Mouse (Mus musculus): ENCODE measurements around the gene Sidt1. TPM values are rescaled to one million over a fixed set of nuclear protein-coding genes. Genes with fewer than 3 reads are reported as not detected.
A peak's percentile ranks its signal among the peaks of the same experiment; 100 is the strongest.
"Not testable (repeated sequence)": the region's sequence is repeated elsewhere in the genome, so short reads cannot be mapped to it uniquely, and the experiment has no call there.

Sidt1 gene
- total RNA-seq, 1 experiment from 2014 or later: 12.8 TPM

GRCm38 (mm10) chr16:44302126-44302892, 30.7 kb downstream of the Sidt1 start:
- DNase-seq: no peak

DNA sequence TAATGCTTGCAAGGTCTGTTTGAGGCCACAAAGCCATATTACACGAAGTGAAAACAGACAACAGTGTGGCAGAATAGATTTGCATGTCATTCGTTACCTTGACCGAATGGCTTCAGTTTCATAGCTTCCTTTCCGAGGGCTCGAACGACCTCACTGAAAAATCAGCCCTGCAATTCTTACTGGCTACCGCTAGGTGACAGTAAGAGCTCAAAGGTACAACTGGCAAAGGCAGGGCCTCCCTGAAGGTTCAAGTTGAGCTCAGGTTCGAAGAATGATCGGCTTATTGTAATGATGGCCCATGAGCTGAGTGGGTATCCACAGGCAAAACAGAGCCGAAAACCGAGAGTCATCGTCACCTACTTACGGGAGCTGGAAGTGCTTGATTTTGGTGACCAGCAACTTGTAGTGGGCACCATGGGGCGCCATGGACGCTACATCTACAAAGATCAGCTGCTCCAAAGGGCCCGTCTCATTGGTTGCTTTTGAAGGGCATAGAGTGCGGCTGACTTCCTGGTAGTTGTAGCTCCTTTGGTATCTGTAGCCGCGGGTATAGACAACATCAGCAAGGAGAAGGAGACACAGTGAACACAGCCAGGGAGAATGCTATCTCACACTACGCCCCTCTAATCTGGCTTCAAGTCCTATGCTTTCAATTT, 33.4 kb downstream of the Sidt1 start:
- no peak for DNase-seq

DNA sequence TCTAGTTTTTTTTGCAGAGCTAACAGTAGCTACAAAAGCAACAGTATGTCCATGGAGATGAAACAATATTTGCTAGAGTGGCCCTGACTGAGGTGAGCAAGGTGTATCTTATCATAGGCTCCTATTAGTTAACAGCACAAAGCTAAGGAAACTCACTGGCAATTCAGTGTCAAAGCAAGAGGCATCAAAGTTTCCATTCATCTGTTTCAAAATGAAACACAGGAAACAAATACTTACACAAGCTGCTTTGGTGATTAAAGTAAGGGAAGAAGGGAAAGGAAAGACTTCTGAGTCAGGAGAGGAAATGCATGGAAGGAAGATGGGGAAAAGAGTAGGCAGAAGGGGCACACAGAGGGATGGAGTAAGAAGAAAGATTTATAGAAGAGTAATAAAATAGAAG, 39.0 kb downstream of the Sidt1 start:
- no peak for DNase-seq

DNA sequence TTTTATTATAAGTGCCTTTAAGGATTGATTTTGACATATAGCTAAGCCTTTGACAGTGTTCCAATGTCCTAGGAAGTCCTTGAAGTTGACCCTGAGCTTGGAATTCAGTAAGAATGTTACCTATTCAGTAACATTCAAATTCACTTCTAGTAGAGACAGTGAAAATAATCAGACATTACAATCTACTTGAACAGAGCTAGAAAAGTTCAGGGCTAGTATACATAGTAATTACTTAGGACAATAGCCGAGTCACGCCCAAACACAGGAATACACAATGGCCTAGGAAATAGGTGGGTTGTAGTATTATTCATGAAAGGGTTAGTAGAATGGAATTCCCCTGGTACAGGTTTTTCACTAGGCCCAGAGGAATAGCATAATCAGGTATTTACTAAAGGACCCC, 40.3 kb downstream of the Sidt1 start:
- not testable (repeated sequence) for DNase-seq

- DNase-seq: no peak
These were observed 43.9 kb downstream of the Sidt1 start for GRCm38 (mm10) chr16:44289004-44289648.

DNA sequence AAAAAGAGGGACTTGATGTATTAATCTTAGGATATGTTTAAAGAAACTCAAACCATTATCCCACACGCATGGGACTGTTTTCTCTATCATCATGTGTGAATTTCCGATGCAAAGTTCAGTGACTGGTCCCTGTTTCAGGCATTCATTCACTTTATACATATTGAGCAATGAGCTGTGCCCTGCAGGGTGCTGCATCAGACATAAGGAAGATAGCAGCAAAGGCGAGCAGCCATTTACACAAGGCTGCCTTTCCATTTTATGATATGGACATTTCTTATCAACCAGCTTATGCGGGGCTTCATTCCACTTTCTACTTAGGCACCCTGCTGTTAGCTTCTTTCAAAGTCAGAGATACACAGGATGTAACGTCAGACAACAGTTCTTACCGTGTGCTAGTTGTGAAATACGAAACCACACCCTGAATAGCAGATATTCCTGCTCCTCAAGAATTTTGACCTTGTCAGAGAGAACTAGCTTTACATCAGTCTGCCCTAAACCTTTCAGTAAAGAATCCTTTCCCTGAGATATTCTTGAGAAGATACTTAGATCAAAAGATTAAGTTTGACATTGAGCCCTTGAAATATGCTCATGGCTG, 45.5 kb downstream of the Sidt1 start:
- DNase-seq: no peak

GRCm38 (mm10) chr16:44282614-44283325, 50.2 kb downstream of the Sidt1 start:
- no peak for DNase-seq

DNA sequence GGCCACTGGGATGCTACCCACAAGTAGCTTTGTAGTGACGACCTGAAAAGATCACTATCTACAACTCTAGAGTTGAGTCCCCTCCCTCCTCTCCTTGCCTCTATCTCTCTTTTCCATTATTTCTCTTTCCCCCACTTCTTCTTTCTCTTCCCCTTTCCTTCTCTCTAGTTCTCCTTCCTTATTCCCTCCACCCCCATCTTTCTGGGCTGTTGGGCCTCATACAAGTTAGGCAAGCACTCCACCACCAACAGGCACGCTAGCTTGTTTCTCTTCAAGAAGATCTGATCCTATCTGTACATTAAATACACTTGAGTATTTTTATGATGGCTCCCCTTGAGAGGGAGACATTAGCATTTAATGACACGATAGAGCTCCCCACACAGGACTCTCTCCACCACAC, 51.0 kb downstream of the Sidt1 start:
- no peak for DNase-seq

- DNase-seq: no peak
These were observed 52.2 kb downstream of the Sidt1 start for GRCm38 (mm10) chr16:44280806-44281205.

GRCm38 (mm10) chr16:44277212-44277611, 55.8 kb downstream of the Sidt1 start:
- no peak for DNase-seq

DNA sequence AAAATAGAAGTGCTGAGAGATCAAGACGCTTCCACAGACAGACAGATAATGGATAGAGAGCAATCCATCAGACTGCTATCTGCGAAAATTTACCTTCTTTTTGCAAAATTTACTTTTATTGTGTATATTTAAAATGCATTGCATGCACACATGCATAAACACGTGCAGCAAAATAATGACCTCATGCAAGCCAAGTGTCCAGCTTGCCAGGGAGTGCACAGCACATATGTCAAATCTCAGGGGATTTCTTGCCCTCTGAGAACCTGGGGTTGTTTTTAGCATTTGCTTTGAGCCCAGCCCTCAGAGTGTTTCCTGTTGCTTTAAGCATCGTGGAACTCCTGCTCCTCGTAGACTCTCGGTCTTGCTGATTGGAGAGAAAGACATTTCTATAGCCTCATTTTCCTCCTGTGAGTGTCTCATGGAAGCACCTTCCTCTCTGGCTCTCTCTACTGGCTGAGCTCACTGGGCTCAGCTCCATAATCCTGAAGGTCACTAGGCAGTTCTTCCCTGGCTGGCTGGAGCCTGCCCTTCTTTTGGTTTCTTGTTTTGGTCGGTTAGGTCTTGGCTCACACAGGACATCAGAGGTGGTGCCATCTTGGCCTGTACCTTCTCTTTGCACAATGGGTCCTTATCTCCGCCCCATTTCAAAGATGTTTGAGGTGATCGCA, 61.5 kb downstream of the Sidt1 start:
- DNase-seq: peak; percentile 33

DNA sequence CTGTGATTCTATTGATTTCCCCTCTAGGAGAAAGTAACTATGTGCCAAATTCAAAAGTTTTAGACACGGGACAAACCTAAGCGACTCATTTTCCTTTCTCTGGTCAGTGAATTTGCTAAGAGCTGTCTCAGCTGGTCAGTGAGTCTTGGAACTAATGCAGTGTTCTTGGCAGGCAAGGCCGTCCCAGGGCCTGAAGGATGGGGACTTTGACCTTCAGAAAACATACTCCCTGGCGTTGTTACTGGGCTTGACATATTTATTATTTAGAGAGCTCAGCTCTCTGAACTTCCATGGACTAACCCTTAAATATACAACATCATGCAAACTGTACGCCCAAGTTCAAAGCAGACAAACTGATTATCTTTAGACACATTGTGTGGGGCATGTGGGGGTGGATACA, 62.4 kb downstream of the Sidt1 start:
- peak; percentile 42 for DNase-seq

- DNase-seq: no peak
These were observed 63.4 kb downstream of the Sidt1 start for GRCm38 (mm10) chr16:44269578-44269977.

DNA sequence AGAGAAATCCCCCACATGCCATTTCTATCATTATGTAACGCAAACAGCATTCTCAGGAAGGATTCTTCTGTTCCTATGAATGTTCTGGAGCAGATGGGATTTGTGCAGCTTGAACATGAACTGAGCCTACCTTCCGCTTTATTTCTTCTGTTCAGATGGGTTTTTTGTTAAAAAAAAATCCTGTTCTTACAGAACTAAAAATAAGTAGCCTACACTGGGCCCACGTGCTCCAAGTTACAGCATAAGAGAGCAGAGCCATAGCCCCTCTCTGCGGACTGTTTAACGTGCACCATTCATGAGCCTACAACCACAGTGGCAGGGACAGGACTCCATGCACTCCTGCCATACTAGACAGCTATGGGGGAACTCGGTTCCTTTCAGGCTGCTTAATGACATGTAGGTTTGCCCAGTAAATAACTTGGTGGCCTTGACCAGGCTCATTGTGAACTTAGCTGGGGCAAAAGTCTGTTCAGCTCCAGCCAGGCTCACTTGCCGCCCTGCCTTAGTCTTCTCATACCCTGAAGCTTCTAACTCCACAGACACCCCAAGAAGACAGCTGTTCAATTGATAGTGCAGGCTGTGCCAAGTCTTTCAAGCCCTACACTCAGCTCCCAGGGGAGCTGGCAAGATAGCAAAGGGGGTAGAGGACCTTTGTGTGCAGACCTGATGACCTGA, 64.3 kb downstream of the Sidt1 start:
- no peak for DNase-seq

DNA sequence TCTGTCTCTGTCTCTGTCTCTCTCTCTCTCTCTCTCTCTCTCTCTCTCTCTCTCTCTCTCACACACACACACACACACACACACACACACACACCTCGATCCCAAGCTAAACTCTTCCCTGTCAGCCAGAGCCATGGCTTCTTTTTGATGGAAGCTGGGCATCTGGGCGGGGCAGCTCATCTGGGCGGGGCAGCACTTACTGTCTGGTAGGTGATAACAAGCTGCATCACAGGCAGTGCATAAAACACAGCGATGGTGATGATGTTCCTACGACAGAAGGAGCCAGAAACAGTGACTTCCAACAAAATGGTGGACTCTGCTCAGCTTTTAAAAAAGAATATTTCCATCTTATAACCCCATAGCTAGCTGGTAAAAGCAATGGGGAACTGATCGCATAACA, 67.4 kb downstream of the Sidt1 start:
- DNase-seq: no peak

GRCm38 (mm10) chr16:44264916-44265315, 68.1 kb downstream of the Sidt1 start:
- DNase-seq: no peak

DNA sequence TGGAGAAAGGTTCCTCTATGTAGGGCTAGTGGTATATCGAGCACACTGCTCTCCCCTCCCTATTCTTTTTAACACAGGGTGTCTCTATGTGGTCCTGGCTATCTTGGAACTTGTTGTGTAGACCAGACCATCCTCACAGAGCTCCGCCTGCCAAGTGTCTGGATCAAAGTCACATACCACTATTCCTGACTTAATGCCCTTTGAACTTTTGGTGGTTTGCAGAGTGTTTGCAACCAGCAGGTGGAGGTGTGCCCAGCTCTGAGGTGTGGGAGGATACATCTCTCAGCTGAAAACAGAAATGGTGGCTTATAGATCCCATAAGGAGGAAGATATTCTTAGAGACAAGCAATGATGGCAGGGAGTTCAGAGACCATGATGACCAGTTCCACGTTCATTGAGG, 75.5 kb downstream of the Sidt1 start:
- DNase-seq: no peak

GRCm38 (mm10) chr16:44254698-44255097, 78.3 kb downstream of the Sidt1 start:
- DNase-seq: peak; percentile 34

- DNase-seq: no peak
These were observed 79.0 kb downstream of the Sidt1 start for GRCm38 (mm10) chr16:44253797-44254634.

- DNase-seq: no peak
These were observed 80.3 kb downstream of the Sidt1 start for GRCm38 (mm10) chr16:44252735-44253134.

Data from adrenal gland, postnatal 25 days (tissue).